8 mouse cellular contexts compared by ENCODE assay signal in the genomic region with DNA sequence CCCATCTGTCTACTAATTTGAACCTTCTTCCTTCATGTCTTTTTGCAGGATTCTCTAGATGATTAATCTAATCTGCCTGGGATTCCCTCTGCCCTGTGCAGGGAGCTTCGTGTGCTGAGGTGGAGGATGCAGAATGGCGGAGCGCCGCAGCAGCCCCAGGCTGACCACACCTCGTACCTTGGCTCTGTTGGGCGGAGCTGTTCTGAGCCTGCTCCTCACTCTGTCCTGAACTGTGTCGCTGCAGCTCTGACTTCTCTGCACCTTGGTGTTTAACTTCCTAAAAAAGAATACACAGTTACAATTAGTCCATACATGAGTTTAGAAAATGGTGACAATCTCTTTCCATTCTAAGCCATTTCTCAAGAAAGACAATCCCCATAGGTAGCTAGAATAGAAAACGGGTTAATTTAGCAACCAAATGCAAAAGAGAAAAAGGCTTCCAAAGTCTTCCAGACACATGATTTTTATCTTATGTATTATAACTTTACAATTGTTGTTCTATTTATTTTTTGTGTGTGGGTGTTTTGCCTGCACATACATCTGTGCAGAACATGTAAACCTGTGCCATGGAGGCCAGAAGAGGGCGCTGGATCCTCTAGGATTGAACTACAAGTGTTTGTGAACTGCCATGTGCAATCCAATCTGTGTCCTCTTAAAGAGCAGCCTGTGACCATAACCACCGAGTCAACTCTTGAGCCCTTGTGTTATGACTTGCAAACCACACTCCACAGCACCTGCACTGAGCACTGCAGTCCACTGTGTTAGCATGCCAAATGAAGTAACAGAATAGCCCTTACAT. TPM values are rescaled to one million over a fixed set of nuclear protein-coding genes. Genes with fewer than 3 reads are reported as not detected.
DNase-seq lines count a peak whose midpoint lies in the region; ATAC-seq and TF ChIP-seq lines count a peak whose summit lies in the region.

No protein-coding gene starts in this region.

- no peak overlapping the region for H3K9ac ChIP-seq in forebrain, embryonic 11.5 days (ENCODE audit: low read length)
- no peak overlapping the region for H3K9ac ChIP-seq in forebrain, postnatal 0 days
- no peak overlapping the region for H3K9ac ChIP-seq in kidney, postnatal 0 days (ENCODE audit: low read depth, low read length)

- peak; percentile 70 for DNase-seq in forebrain, embryonic 11.5 days (ENCODE audit: low spot score)
- DNase-seq in forebrain, embryonic 10.5 days (ENCODE audit: extremely low spot score, low spot score), result no peak
- DNase-seq in 416B (ENCODE audit: low read depth), result peak; percentile 82
- DNase-seq in brain, embryonic 14.5 days (ENCODE audit: low read depth), result peak; percentile 83
- DNase-seq in forebrain, postnatal 0 days, result peak; percentile 73
- DNase-seq in kidney, postnatal 0 days (ENCODE audit: low spot score), result peak; percentile 79
- peak; percentile 80 to 85 for DNase-seq in lung, adult 18-20 months
- peak; percentile 27 to 56 for DNase-seq in spleen, postnatal 36 days (ENCODE audit: low spot score in 2 of 2)

- no peaks in the 10 kb centered on the region for H3K4me1 ChIP-seq in forebrain, embryonic 11.5 days (replicated peaks; ENCODE audit: control insufficient read depth, insufficient read depth, low read length)
- H3K4me1 ChIP-seq in forebrain, embryonic 10.5 days, result no peaks in the 10 kb centered on the region
- no peaks in the 10 kb centered on the region for H3K4me1 ChIP-seq in forebrain, postnatal 0 days (ENCODE audit: insufficient read depth)
- no peaks in the 10 kb centered on the region for H3K4me1 ChIP-seq in kidney, postnatal 0 days (replicated peaks; ENCODE audit: insufficient read depth, low read length)

- peaks cover 7% of the 10 kb centered on the region; the same call in 1 of the 2 replicates for H3K36me3 ChIP-seq in forebrain, embryonic 11.5 days (ENCODE audit: control insufficient read depth, insufficient read depth, low read length)
- H3K36me3 ChIP-seq in forebrain, embryonic 10.5 days (replicated peaks), result peaks cover 80% of the 10 kb centered on the region
- H3K36me3 ChIP-seq in forebrain, postnatal 0 days (ENCODE audit: insufficient read depth), result peaks cover 37% of the 10 kb centered on the region
- peaks cover 40% of the 10 kb centered on the region for H3K36me3 ChIP-seq in kidney, postnatal 0 days (ENCODE audit: insufficient read depth, low read length)

- no peak overlapping the region for H3K27ac ChIP-seq in forebrain, embryonic 11.5 days (ENCODE audit: low read depth, low read length)
- no peak overlapping the region for H3K27ac ChIP-seq in forebrain, embryonic 10.5 days
- no peak overlapping the region for H3K27ac ChIP-seq in forebrain, postnatal 0 days (ENCODE audit: low read depth, low read length)
- H3K27ac ChIP-seq in kidney, postnatal 0 days, result no peak overlapping the region

- no peak for TF ChIP-seq POLR2A in brain, embryonic 14.5 days (IDR thresholded peaks at IDR 0.05; ENCODE audit: borderline replicate concordance, extremely low read depth, insufficient read depth, insufficient read length, poor library complexity, severe bottlenecking)

- H3K9me3 ChIP-seq in forebrain, embryonic 11.5 days (ENCODE audit: control insufficient read depth, low read length), result no peaks in the 10 kb centered on the region
- no peaks in the 10 kb centered on the region for H3K9me3 ChIP-seq in forebrain, embryonic 10.5 days
- no peaks in the 10 kb centered on the region for H3K9me3 ChIP-seq in forebrain, postnatal 0 days (ENCODE audit: low read length)
- H3K9me3 ChIP-seq in kidney, postnatal 0 days (replicated peaks; ENCODE audit: low read length), result no peaks in the 10 kb centered on the region

- H3K4me3 ChIP-seq in forebrain, embryonic 11.5 days (ENCODE audit: low read depth, low read length), result no peak overlapping the region
- no peak overlapping the region for H3K4me3 ChIP-seq in forebrain, embryonic 10.5 days
- H3K4me3 ChIP-seq in forebrain, postnatal 0 days (ENCODE audit: low read depth, low read length), result no peak overlapping the region
- H3K4me3 ChIP-seq in kidney, postnatal 0 days (replicated peaks; ENCODE audit: low read depth, low read length), result no peak overlapping the region

- H3K4me2 ChIP-seq in forebrain, embryonic 11.5 days (ENCODE audit: low read depth, low read length, severe bottlenecking), result no peak overlapping the region
- no peak overlapping the region for H3K4me2 ChIP-seq in forebrain, postnatal 0 days (ENCODE audit: low read depth)
- H3K4me2 ChIP-seq in kidney, postnatal 0 days (ENCODE audit: low read length), result no peak overlapping the region

- TF ChIP-seq CTCF in brain, embryonic 14.5 days (IDR thresholded peaks at IDR 0.05; ENCODE audit: borderline replicate concordance, extremely low read depth, insufficient read depth, insufficient read length), result peak; percentile 60; the same call in 1 of the 2 replicates
- peak; percentile 76 for TF ChIP-seq CTCF in forebrain, postnatal 0 days (IDR thresholded peaks at IDR 0.05; ENCODE audit: low read depth)
- TF ChIP-seq CTCF in kidney, postnatal 0 days (IDR thresholded peaks at IDR 0.05; ENCODE audit: low read depth), result peak; percentile 76

- 76% methylated on average over 10 of the region's 10 CpGs for WGBS in forebrain, embryonic 11.5 days
- 83% methylated on average over 10 of the region's 10 CpGs for WGBS in forebrain, embryonic 10.5 days
- WGBS in forebrain, postnatal 0 days, result 79% methylated on average over 10 of the region's 10 CpGs
- 80% methylated on average over 10 of the region's 10 CpGs for WGBS in kidney, postnatal 0 days

- no peaks in the 10 kb centered on the region for H3K27me3 ChIP-seq in forebrain, embryonic 11.5 days (ENCODE audit: control insufficient read depth, insufficient read depth, low read length)
- H3K27me3 ChIP-seq in forebrain, embryonic 10.5 days (ENCODE audit: poor library complexity, severe bottlenecking), result no peaks in the 10 kb centered on the region
- H3K27me3 ChIP-seq in forebrain, postnatal 0 days (ENCODE audit: insufficient read depth, low read length), result no peaks in the 10 kb centered on the region
- no peaks in the 10 kb centered on the region for H3K27me3 ChIP-seq in kidney, postnatal 0 days (ENCODE audit: insufficient read depth, low read length)

- ATAC-seq in forebrain, embryonic 11.5 days (replicated peaks; ENCODE audit: low FRiP score), result no peak
- peak; percentile 59; the same call in 1 of the 2 replicates for ATAC-seq in forebrain, postnatal 0 days
- no peak for ATAC-seq in kidney, postnatal 0 days (replicated peaks; ENCODE audit: low FRiP score, low read depth)

RNA-seq across cellular contexts. Expression of a gene that starts 53.1 kb away (rescaled TPM):
- 7.8 and 7.9 TPM in 2 replicates for polyA plus RNA-seq in forebrain, embryonic 11.5 days (2014; fragmentation: Nextera tagmentation; extraction: Ambion mirVana)
- polyA plus RNA-seq in forebrain, embryonic 10.5 days (2016; fragmentation: Nextera tagmentation; extraction: Ambion mirVana), result 4.1 and 4.2 TPM in 2 replicates
- 6.8 and 10.1 TPM in 2 replicates for polyA plus RNA-seq in brain, embryonic 14.5 days (2012; rRNA removed)
- 23.6 and 24.9 TPM in 2 replicates for total RNA-seq in forebrain, postnatal 0 days (2014; rRNA removed)
- polyA plus RNA-seq in forebrain, postnatal 0 days (2015; fragmentation: Nextera tagmentation; extraction: Ambion mirVana), result 2.6 and 4.3 TPM in 2 replicates
- polyA plus RNA-seq in kidney, postnatal 0 days (2015; fragmentation: Nextera tagmentation; extraction: Ambion mirVana), result 4.4 and 5.0 TPM in 2 replicates
